8 mouse cellular contexts compared by ENCODE assay signal in the genomic region with DNA sequence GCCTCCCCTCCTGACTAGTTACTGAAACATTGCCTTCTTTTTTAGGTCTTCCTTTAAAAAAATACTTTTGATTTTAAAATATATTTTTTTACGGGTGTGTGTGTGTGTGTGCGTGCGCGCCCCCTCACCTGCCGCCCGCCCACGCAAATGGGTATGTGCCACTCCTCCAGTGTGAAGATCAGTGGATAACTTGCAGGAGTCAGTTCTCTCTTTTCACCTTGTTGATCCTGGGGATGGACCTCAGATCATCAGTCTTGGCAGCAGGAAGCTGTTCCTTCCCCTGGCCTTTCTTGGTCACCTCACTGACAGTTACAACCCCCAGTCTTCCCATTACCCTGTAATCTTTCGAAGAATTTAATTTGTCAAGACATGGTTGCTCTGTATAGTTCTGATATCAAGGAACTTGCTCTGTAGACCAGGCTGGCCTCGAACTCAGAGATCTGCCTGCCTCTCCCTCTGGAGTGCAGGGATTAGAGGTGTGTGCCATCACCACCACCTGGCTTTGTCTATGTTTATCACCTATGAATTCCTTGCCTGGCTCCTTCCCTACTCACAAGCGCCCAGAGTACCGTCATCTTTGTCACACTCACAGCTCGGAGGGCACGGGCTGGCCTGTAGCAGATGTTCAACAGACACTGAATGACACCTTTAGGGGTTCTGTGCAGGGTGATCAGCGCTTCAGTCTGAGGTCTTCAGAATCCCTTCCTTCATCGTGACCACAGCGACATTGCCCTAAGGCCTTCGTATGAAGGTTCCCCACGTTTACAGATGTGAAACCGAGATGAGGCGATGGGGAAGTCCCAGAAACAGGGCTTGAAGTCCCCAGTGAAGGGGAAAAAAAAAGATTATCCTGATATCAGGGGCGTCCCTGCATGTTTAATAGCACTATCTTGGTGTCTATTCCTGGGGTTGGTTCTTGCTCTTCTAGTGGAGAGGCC. TPM values are rescaled to one million over a fixed set of nuclear protein-coding genes. Genes with fewer than 3 reads are reported as not detected.
DNase-seq lines count a peak whose midpoint lies in the region; ATAC-seq and TF ChIP-seq lines count a peak whose summit lies in the region.

No protein-coding gene starts in this region.

- H3K79me2 ChIP-seq in myocyte (ENCODE audit: control insufficient read depth, insufficient read depth), result no peaks in the 10 kb centered on the region

- peaks cover 34% of the 10 kb centered on the region for H3K4me1 ChIP-seq in forebrain, embryonic 10.5 days
- peaks cover 17% of the 10 kb centered on the region for H3K4me1 ChIP-seq in forebrain, embryonic 16.5 days (replicated peaks; ENCODE audit: control insufficient read depth, insufficient read depth, low read length)
- peaks cover 20% of the 10 kb centered on the region for H3K4me1 ChIP-seq in heart, embryonic 16.5 days (ENCODE audit: control insufficient read depth, insufficient read depth, low read length)

- TF ChIP-seq POLR2A in myocyte (IDR thresholded peaks at IDR 0.05; ENCODE audit: insufficient read length, low read depth), result no peak

- H3K27ac ChIP-seq in forebrain, embryonic 10.5 days, result peak overlapping the region; percentile 82
- no peak overlapping the region for H3K27ac ChIP-seq in forebrain, embryonic 16.5 days (ENCODE audit: low read length)
- peak overlapping the region; percentile 50; the same call in 1 of the 2 replicates for H3K27ac ChIP-seq in left cerebral cortex, adult 2 months
- H3K27ac ChIP-seq in heart, embryonic 16.5 days (ENCODE audit: low read length), result peak overlapping the region; percentile 95

- 73% methylated on average over 21 of the region's 21 CpGs for WGBS in forebrain, embryonic 10.5 days
- WGBS in forebrain, embryonic 16.5 days, result 75% methylated on average over 21 of the region's 21 CpGs
- 65% methylated on average over 21 of the region's 21 CpGs for WGBS in heart, embryonic 16.5 days

- H3ac ChIP-seq in myocyte (ENCODE audit: control insufficient read depth, insufficient read length), result no peak overlapping the region

- no peak overlapping the region for H3K4me2 ChIP-seq in forebrain, embryonic 16.5 days (ENCODE audit: low read length)
- H3K4me2 ChIP-seq in heart, embryonic 16.5 days (ENCODE audit: low read depth, low read length), result peak overlapping the region; percentile 65; the same call in 1 of the 2 replicates
- H3K4me2 ChIP-seq in myocyte (ENCODE audit: low read depth), result peak overlapping the region; percentile 38

- 0 out of 2 replicates have a peak, but pooled peaks cover 8% of the 10 kb centered on the region for H3K27me3 ChIP-seq in forebrain, embryonic 10.5 days (ENCODE audit: poor library complexity, severe bottlenecking)
- H3K27me3 ChIP-seq in forebrain, embryonic 16.5 days (replicated peaks; ENCODE audit: control insufficient read depth, insufficient read depth, low read length), result 0 out of 2 replicates have a peak, but pooled peaks cover 4% of the 10 kb centered on the region
- no peaks in the 10 kb centered on the region for H3K27me3 ChIP-seq in heart, embryonic 16.5 days (ENCODE audit: control insufficient read depth, insufficient read depth, low read length)
- no peaks in the 10 kb centered on the region for H3K27me3 ChIP-seq in myocyte (ENCODE audit: control insufficient read depth, insufficient read depth, insufficient read length)

- H3K36me3 ChIP-seq in forebrain, embryonic 10.5 days (replicated peaks), result no peaks in the 10 kb centered on the region
- no peaks in the 10 kb centered on the region for H3K36me3 ChIP-seq in forebrain, embryonic 16.5 days (ENCODE audit: control insufficient read depth, insufficient read depth)
- no peaks in the 10 kb centered on the region for H3K36me3 ChIP-seq in heart, embryonic 16.5 days (ENCODE audit: control insufficient read depth, insufficient read depth)
- H3K36me3 ChIP-seq in myocyte (ENCODE audit: control insufficient read depth, insufficient read depth), result no peaks in the 10 kb centered on the region

- H3K9me3 ChIP-seq in forebrain, embryonic 10.5 days, result no peaks in the 10 kb centered on the region
- H3K9me3 ChIP-seq in forebrain, embryonic 16.5 days (ENCODE audit: control insufficient read depth, low read length), result no peaks in the 10 kb centered on the region
- no peaks in the 10 kb centered on the region for H3K9me3 ChIP-seq in heart, embryonic 16.5 days (replicated peaks; ENCODE audit: control insufficient read depth, low read length)

- no peak overlapping the region for H3K9ac ChIP-seq in forebrain, embryonic 16.5 days (replicated peaks; ENCODE audit: low read depth, low read length)
- peak overlapping the region; percentile 37; the same call in 1 of the 2 replicates for H3K9ac ChIP-seq in heart, embryonic 16.5 days (ENCODE audit: low read length)

- no peak for TF ChIP-seq CTCF in left cerebral cortex, adult 2 months (IDR thresholded peaks at IDR 0.05)

- no peak for DNase-seq in forebrain, embryonic 10.5 days (ENCODE audit: extremely low spot score, low spot score)
- no peak for DNase-seq in left cerebral cortex, adult 2 months (ENCODE audit: extremely low spot score in 1 of 2, low spot score in 2 of 2)
- no peak for DNase-seq in left cerebral cortex, adult 18-20 months (ENCODE audit: low spot score in 2 of 2)
- no peak for DNase-seq in yolk sac, embryonic 10.5 days (ENCODE audit: low spot score)
- DNase-seq in layer of hippocampus, postnatal 14 days (ENCODE audit: low spot score in 2 of 2), result no peak

- ATAC-seq in forebrain, embryonic 16.5 days, result no peak
- ATAC-seq in heart, embryonic 16.5 days (replicated peaks; ENCODE audit: extremely low read depth, insufficient read depth, low FRiP score), result no peak

- intact Hi-C loops in left cerebral cortex, adult 2 months (cut with DNase I), result no loop called here

- H3K4me3 ChIP-seq in forebrain, embryonic 10.5 days, result peak overlapping the region; percentile 57; the same call in 1 of the 2 replicates
- no peak overlapping the region for H3K4me3 ChIP-seq in forebrain, embryonic 16.5 days (replicated peaks; ENCODE audit: low read length)
- H3K4me3 ChIP-seq in left cerebral cortex, adult 2 months, result no peak overlapping the region
- no peak overlapping the region for H3K4me3 ChIP-seq in heart, embryonic 16.5 days (ENCODE audit: low read length)
- no peak overlapping the region for H3K4me3 ChIP-seq in myocyte

TF ChIP-seq in myocyte, 11 proteins besides CTCF, POLR2A, EP300 and RAD21 (continues in another document):
- TF ChIP-seq REST (IDR thresholded peaks at IDR 0.05; ENCODE audit: insufficient read depth, insufficient read length), result no peak
- TF ChIP-seq SRF (IDR thresholded peaks at IDR 0.05; ENCODE audit: control insufficient read depth, insufficient read length, low read depth), result no peak
- no peak for TF ChIP-seq MYOD1 (IDR thresholded peaks at IDR 0.05; ENCODE audit: control insufficient read depth in 1 of 3, insufficient read length in 2 of 3, low read depth in 2 of 3)
- TF ChIP-seq TCF12 (IDR thresholded peaks at IDR 0.05; ENCODE audit: insufficient read depth, poor library complexity, severe bottlenecking), result no peak
- no peak for TF ChIP-seq POLR2AphosphoS2 (IDR thresholded peaks at IDR 0.05; ENCODE audit: insufficient read length, low read depth)
- no peak for TF ChIP-seq TCF3 (IDR thresholded peaks at IDR 0.05; ENCODE audit: insufficient read length, low read depth)

RNA-seq across cellular contexts. Expression of gene Fosb, which starts 15.7 kb away (rescaled TPM):
- polyA plus RNA-seq in forebrain, embryonic 10.5 days (2016; fragmentation: Nextera tagmentation; extraction: Ambion mirVana), result 0.10 TPM in 1 of 2 replicates, not detected in the other
- polyA plus RNA-seq in forebrain, embryonic 16.5 days (2015; fragmentation: Nextera tagmentation; extraction: Ambion mirVana), result 0.05 and 0.10 TPM in 2 replicates
- 10 to 100 TPM; 27.0 to 59.5 TPM for total RNA-seq in left cerebral cortex, adult 2 months (2021)
- 10 to 100 TPM; 20.9 to 54.7 TPM for total RNA-seq in left cerebral cortex, adult 18-20 months (2021)
- 0.24 and 0.34 TPM in 2 replicates for polyA plus RNA-seq in heart, embryonic 16.5 days (2015; fragmentation: Nextera tagmentation; extraction: Ambion mirVana)
- 0.82 TPM for polyA plus RNA-seq in myocyte (2012; fragmentation: generic; extraction: Trizol)
- total RNA-seq in layer of hippocampus, postnatal 14 days (2021), result 1 to 10 TPM; 6.1 to 6.5 TPM

RNA-seq across cellular contexts. Expression of gene Ercc1, which starts 19.0 kb away (rescaled TPM):
- polyA plus RNA-seq in forebrain, embryonic 10.5 days (2016; fragmentation: Nextera tagmentation; extraction: Ambion mirVana), result 95.3 and 96.1 TPM in 2 replicates
- 79.3 and 85.9 TPM in 2 replicates for polyA plus RNA-seq in forebrain, embryonic 16.5 days (2015; fragmentation: Nextera tagmentation; extraction: Ambion mirVana)
- 10 to 100 TPM; 48.9 to 51.8 TPM for total RNA-seq in left cerebral cortex, adult 2 months (2021)
- 10 to 100 TPM; 39.1 to 45.2 TPM for total RNA-seq in left cerebral cortex, adult 18-20 months (2021)
- 61.0 and 62.4 TPM in 2 replicates for polyA plus RNA-seq in heart, embryonic 16.5 days (2015; fragmentation: Nextera tagmentation; extraction: Ambion mirVana)
- 83.1 TPM for polyA plus RNA-seq in myocyte (2012; fragmentation: generic; extraction: Trizol)
- 10 to 100 TPM; 38.3 to 44.7 TPM for total RNA-seq in layer of hippocampus, postnatal 14 days (2021)

RNA-seq across cellular contexts. Expression of gene Cd3eap, which starts 33.8 kb away (rescaled TPM):
- polyA plus RNA-seq in forebrain, embryonic 10.5 days (2016; fragmentation: Nextera tagmentation; extraction: Ambion mirVana), result 30.9 and 32.2 TPM in 2 replicates
- 23.1 and 26.4 TPM in 2 replicates for polyA plus RNA-seq in forebrain, embryonic 16.5 days (2015; fragmentation: Nextera tagmentation; extraction: Ambion mirVana)
- 10 to 100 TPM; 17.0 to 17.8 TPM for total RNA-seq in left cerebral cortex, adult 2 months (2021)
- total RNA-seq in left cerebral cortex, adult 18-20 months (2021), result 10 to 100 TPM; 17.1 to 18.1 TPM
- polyA plus RNA-seq in heart, embryonic 16.5 days (2015; fragmentation: Nextera tagmentation; extraction: Ambion mirVana), result 16.2 and 16.7 TPM in 2 replicates
- 13.7 TPM for polyA plus RNA-seq in myocyte (2012; fragmentation: generic; extraction: Trizol)
- 10 to 100 TPM; 19.6 to 19.8 TPM for total RNA-seq in layer of hippocampus, postnatal 14 days (2021)

RNA-seq across cellular contexts. Expression of gene Ppp1r13l, which starts 34.0 kb away (rescaled TPM):
- 5.4 and 6.3 TPM in 2 replicates for polyA plus RNA-seq in forebrain, embryonic 10.5 days (2016; fragmentation: Nextera tagmentation; extraction: Ambion mirVana)
- polyA plus RNA-seq in forebrain, embryonic 16.5 days (2015; fragmentation: Nextera tagmentation; extraction: Ambion mirVana), result 3.0 and 3.6 TPM in 2 replicates
- total RNA-seq in left cerebral cortex, adult 2 months (2021), result 1 to 10 TPM; 7.7 to 7.8 TPM
- 1 to 10 TPM; 8.2 to 9.6 TPM for total RNA-seq in left cerebral cortex, adult 18-20 months (2021)
- 13.6 and 14.2 TPM in 2 replicates for polyA plus RNA-seq in heart, embryonic 16.5 days (2015; fragmentation: Nextera tagmentation; extraction: Ambion mirVana)
- 36.0 TPM for polyA plus RNA-seq in myocyte (2012; fragmentation: generic; extraction: Trizol)
- total RNA-seq in layer of hippocampus, postnatal 14 days (2021), result 1 to 10 TPM; 4.5 to 6.7 TPM

RNA-seq across cellular contexts. Expression of gene Rtn2, which starts 43.1 kb away (rescaled TPM):
- 32.1 and 33.1 TPM in 2 replicates for polyA plus RNA-seq in forebrain, embryonic 10.5 days (2016; fragmentation: Nextera tagmentation; extraction: Ambion mirVana)
- polyA plus RNA-seq in forebrain, embryonic 16.5 days (2015; fragmentation: Nextera tagmentation; extraction: Ambion mirVana), result 127 and 128 TPM in 2 replicates
- total RNA-seq in left cerebral cortex, adult 2 months (2021), result 100 to 1,000 TPM; 110 to 122 TPM
- 100 to 1,000 TPM; 128 to 129 TPM for total RNA-seq in left cerebral cortex, adult 18-20 months (2021)
- 27.4 and 28.5 TPM in 2 replicates for polyA plus RNA-seq in heart, embryonic 16.5 days (2015; fragmentation: Nextera tagmentation; extraction: Ambion mirVana)
- 340 TPM for polyA plus RNA-seq in myocyte (2012; fragmentation: generic; extraction: Trizol)
- total RNA-seq in layer of hippocampus, postnatal 14 days (2021), result 100 to 1,000 TPM in 1 of 2 experiments, 10 to 100 TPM in 1; 93.0 to 104 TPM
